Mouse (Mus musculus): ENCODE data around the gene Emc8.

DNA sequence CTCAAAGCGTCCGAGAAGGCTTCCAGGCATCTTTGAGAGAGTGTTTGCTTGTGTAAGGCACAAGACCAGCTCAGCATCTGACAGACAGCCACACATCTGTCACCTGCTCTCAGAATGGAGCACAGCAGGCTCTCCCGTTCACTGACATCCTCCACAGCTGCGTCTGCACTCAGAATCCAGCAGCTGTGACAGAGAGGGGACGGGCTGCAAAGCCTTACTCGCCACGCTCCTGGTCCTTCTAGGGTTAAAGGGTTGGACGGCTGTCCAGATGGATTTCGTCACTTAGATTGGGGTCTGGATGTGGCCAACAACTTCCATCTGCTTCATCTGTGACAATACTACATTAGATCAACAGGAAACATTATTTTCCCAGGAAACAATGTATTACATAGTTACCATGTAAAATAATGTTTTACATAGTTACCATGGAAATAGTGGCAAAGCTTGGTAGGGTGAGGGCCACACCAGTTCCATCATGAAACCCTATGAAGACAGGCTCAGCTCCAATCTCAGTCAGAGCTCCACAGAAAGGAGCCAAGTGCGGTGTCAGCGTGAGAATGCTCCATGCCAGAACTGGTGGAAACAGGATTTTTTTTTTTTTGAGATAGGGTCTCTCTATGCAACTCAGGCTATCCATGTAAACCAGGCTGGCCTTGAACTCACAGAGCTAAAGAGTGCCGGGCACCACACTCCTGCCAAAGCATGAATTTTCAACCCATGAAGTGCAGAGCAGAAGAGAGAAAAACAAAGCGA is 28.2 kb upstream of the Emc8 start:
- TF ChIP-seq EP300 (IDR thresholded peaks at IDR 0.05; ENCODE audit: low read depth) = no peak
- TF ChIP-seq CTCF (IDR thresholded peaks at IDR 0.05; ENCODE audit: low read depth) = no peak

Data from heart, postnatal 0 days (tissue).